Mouse (Mus musculus): ENCODE results near the gene Ercc8. TPM values are rescaled to one million over a fixed set of nuclear protein-coding genes. Genes with fewer than 3 reads are reported as not detected.

The Ercc8 gene
- 23.0 and 24.2 TPM in 2 replicates for polyA plus RNA-seq (2016; fragmentation: Nextera tagmentation; extraction: Ambion mirVana)

DNA sequence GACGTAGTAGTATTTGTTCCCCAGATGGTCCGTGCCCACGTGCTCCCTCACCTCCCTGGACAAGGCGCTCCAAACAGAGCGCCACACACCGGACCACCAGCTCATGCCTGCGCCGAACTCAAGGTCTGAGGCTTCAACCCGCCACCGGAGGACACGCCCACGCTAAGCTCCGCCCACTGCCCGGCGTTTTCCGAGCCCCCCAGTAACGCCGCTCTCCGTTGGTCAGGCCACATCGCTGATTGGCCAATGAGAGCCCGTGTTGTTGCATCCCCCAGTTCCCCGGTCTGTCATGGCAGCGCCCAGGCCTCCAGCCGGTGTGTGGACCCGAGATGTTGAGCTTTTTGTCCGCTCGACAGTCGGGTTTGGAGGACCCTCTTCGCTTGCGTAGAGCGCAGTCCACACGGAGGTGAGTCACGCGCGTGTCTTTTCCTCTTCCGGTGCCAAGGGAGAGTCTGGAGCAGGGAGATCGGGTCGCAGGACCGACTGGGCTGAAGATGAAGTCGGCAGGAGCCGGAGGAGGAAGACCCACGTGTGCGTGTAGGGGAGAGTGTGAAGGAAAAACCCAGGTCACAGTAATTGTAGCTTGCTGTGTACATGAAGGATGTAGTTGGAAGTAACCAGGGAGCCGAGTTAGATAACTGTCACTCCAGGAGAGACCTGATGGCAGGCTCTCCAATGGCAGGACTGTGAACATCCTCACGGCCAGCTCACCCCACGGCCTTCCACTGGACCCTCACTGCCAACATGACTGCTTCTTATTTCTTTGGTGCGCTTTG lies at the start of gene Ercc8, which contains the start of gene Ndufaf2:
Gene Ercc8, plus strand, starts transcription at position 267 of the 776 bp plus-strand sequence.
Gene Ndufaf2, minus strand, starts transcription at position 159 of the 776 bp plus-strand sequence.
- peak within 1 kb of the TSS; percentile 84 for H3K27ac ChIP-seq (replicated peaks)
- H3K9me3 ChIP-seq (replicated peaks), result no peaks in the 10 kb centered on the region
- peak within 1 kb of the TSS; percentile 92 for H3K4me3 ChIP-seq
- H3K4me1 ChIP-seq, result peaks cover 17% of the 10 kb centered on the region
- H3K36me3 ChIP-seq, result peaks cover 18% of the 10 kb centered on the region
- H3K27me3 ChIP-seq (ENCODE audit: low read depth, poor library complexity, severe bottlenecking), result no peaks in the 10 kb centered on the region
- under 1% methylated on average over 47 of the region's 47 CpGs for WGBS
- peak; percentile 98 for DNase-seq (ENCODE audit: low spot score)

DNA sequence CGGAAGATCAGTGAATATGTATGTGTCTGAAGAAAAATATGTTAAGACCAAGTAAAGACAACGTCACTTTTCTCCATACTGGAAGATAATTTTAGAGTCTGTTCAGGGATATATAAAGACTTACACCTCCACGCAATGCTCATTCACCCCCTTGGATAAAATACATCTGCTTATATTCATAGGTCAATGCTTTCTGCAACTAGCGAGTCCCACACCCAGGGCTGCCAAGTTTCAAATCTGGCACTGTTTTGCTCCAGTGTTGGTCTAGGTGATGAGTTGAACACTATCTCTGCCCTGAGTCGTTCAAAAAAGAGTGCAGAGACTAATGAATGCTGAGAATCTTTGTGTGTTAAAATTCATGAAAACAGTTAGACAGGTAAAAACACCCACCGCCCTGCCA lies 47.6 kb upstream of the Ercc8 start:
- Histone ChIP-seq H3K9me3 (replicated peaks) (no peaks in the 10 kb centered on the region), H3K27me3 (ENCODE audit: low read depth, poor library complexity, severe bottlenecking) (no peaks in the 10 kb centered on the region), H3K4me3 (no peak overlapping the region), H3K27ac (replicated peaks) (no peak overlapping the region), H3K36me3 (no peaks in the 10 kb centered on the region), H3K4me1 (peaks cover 6% of the 10 kb centered on the region; the same call in 1 of the 2 replicates)
- no peak for DNase-seq (ENCODE audit: low spot score)
- WGBS, result 92% methylated on average over 6 of the region's 6 CpGs

DNA sequence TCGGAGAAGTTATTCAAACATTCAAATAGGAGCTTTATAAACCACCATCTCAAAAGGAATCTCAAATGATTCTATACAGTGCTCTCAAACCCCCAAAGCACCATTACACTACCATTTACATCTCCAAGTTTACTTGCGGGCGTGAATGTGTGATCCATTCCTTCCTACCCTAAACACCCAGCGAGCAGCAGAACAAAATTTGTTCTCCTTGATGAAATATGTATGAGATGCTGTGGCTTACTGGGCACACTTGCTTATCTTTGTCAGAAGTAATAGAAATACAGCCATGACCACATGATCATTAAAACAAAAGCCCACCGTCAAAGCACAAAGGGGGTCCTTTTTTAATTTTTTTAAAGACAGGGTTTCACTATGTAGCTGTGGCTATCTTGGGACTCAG lies 45.0 kb upstream of the Ercc8 start:
- no peak for DNase-seq (ENCODE audit: low spot score)
- WGBS, result 92% methylated on average over 5 of the region's 5 CpGs
- H3K9me3 ChIP-seq (replicated peaks), result no peaks in the 10 kb centered on the region
- H3K27me3 ChIP-seq (ENCODE audit: low read depth, poor library complexity, severe bottlenecking), result no peaks in the 10 kb centered on the region
- H3K36me3 ChIP-seq, result no peaks in the 10 kb centered on the region
- no peak overlapping the region for H3K27ac ChIP-seq (replicated peaks)
- no peak overlapping the region for H3K4me3 ChIP-seq
- H3K4me1 ChIP-seq, result peaks cover 8% of the 10 kb centered on the region; the same call in 1 of the 2 replicates

DNA sequence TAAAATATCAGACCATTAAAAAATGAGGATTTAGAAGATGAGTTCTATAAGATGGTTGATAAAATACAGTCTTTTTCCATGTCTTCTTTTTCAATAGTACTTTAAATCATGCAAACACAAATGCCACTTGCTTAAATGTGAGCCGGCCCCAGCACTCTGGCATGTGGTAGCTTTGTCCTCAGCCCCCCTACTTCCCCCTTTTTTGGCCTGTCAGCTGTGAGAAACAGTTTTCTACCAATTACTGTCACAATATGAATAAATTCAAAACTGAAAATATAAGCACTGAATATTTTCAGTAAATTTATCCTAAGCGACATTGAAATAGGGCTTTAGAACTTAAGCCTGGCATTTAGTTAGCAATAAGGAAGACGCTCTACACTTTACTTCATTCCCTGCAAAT lies 44.3 kb upstream of the Ercc8 start:
- Histone ChIP-seq H3K27me3 (ENCODE audit: low read depth, poor library complexity, severe bottlenecking) (no peaks in the 10 kb centered on the region), H3K9me3 (replicated peaks) (no peaks in the 10 kb centered on the region), H3K36me3 (no peaks in the 10 kb centered on the region), H3K4me1 (peaks cover 8% of the 10 kb centered on the region; the same call in 1 of the 2 replicates), H3K4me3 (no peak overlapping the region), H3K27ac (replicated peaks) (no peak overlapping the region)
- no peak for DNase-seq (ENCODE audit: low spot score)
- 92% methylated on average over 3 of the region's 3 CpGs for WGBS

DNA sequence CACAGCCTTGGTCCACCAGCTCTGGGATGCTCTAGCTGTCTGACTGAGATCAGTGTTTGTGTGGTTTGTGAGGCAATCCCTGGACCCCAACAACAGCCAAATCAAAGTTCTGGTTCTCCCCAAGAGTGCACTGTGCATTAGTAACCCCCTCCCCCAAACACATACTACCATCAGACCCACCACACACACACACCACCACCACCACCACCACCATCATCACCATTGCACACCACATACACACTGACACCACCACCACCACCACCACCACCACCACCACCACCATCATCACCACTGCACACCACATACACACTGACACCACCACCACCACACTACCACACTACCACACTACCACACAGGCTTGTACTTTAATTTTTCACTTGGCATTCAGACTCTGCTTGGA lies 40.9 kb upstream of the Ercc8 start:
- no peak overlapping the region for H3K4me3 ChIP-seq
- H3K27ac ChIP-seq (replicated peaks), result no peak overlapping the region
- no peaks in the 10 kb centered on the region for H3K36me3 ChIP-seq
- no peak for DNase-seq (ENCODE audit: low spot score)
- no peaks in the 10 kb centered on the region for H3K27me3 ChIP-seq (ENCODE audit: low read depth, poor library complexity, severe bottlenecking)
- peaks cover 17% of the 10 kb centered on the region for H3K4me1 ChIP-seq
- H3K9me3 ChIP-seq (replicated peaks), result no peaks in the 10 kb centered on the region

DNA sequence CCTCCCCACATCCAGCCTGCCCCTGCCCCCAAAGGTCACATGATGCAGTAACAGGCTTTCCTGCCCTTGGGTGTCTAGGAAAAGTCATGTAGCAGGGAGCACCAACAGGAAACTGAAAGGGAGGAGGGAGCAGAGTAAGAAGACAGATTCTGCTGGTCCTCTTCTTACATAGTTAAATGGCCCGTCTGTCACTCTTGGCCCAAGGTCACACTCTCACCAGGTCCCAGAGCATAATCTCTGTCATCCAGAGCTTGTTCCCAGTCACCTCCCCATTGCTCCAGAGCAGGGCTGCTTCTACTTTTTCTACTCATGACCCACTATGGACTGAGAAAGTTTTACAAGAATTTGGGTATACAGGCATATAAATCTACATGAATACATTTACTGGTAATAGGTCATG lies 40.3 kb upstream of the Ercc8 start:
- WGBS, result 63% methylated on average over 1 of the region's 1 CpGs
- H3K27ac ChIP-seq (replicated peaks), result no peak overlapping the region
- DNase-seq (ENCODE audit: low spot score), result no peak
- no peak overlapping the region for H3K4me3 ChIP-seq
- H3K4me1 ChIP-seq, result peaks cover 22% of the 10 kb centered on the region
- H3K36me3 ChIP-seq, result no peaks in the 10 kb centered on the region
- no peaks in the 10 kb centered on the region for H3K27me3 ChIP-seq (ENCODE audit: low read depth, poor library complexity, severe bottlenecking)
- H3K9me3 ChIP-seq (replicated peaks), result no peaks in the 10 kb centered on the region

DNA sequence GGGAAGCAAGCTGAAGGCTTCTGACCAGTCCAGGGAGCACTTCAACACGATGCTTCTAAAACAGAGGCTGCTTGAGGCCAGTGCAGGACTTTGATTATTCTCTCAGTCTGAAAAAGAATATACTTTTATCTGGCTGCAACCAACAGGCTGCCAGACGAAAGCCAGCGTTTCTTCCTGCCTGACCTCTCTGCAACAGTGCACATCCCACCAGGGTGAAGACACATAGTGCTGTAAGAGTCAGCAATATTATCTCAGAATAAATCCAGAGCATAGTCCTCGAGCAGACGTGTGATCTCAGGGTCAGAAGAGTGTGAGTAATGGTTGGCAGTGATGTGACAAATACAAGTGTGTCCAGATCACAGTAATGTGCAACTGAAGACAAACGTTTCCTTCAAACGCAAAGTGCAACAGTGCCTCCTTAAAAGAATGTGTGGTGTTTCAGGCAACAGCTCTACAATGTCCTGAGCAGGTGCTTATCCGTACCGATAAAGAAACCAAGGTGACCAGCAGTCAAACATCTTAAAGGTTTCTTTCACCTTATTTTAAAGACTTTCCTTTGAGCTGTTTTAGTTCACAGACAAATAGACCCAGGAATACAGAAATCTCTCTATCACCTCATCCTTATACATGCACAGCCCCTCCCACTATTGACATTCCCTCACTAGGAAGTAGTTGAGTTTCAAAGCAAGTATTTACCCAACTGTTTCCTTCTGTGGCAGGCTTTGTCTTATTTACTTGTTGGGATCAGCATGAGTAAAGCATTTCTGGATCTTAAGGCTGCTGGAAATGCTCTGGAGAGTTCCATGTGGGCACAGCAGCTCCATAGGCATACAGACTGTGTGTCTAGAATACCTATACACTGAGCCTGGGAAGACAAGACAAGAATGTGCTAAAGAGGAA lies 38.9 kb upstream of the Ercc8 start:
- WGBS, result 89% methylated on average over 9 of the region's 9 CpGs
- Histone ChIP-seq H3K4me1 (peaks cover 31% of the 10 kb centered on the region), H3K27me3 (ENCODE audit: low read depth, poor library complexity, severe bottlenecking) (no peaks in the 10 kb centered on the region), H3K9me3 (replicated peaks) (no peaks in the 10 kb centered on the region), H3K4me3 (no peak overlapping the region), H3K27ac (replicated peaks) (no peak overlapping the region), H3K36me3 (no peaks in the 10 kb centered on the region)
- no peak for DNase-seq (ENCODE audit: low spot score)

DNA sequence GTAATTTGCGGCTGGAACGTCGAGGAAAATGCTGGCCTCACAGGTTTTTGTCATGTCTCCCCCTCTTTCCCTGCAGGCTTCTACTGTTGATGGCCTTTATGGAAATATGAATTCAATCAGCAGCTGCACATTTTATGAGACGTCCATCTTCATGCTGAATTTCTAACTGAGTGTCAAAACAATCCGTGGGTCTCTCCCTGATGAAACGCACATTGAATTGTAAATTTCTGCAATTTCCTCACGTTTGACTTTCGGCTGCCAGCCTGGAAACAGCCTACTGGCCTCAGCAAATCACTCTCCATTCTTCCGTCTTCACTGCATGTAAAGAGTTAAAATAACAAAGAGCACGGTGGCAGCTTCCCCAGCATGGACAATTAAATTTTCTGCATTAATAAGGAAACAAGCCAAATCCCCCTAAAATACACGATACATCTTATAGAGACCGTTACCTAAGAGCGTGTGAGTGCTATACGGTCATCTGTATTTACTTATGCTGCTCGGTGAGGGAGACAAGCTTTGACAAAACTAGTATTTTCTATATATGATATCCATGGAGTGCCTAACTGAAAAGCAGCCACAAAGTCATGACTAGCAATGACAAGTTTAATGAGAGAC lies 35.3 kb upstream of the Ercc8 start:
- 66% methylated on average over 15 of the region's 15 CpGs for WGBS
- no peak overlapping the region for H3K27ac ChIP-seq (replicated peaks)
- no peaks in the 10 kb centered on the region for H3K27me3 ChIP-seq (ENCODE audit: low read depth, poor library complexity, severe bottlenecking)
- H3K9me3 ChIP-seq (replicated peaks), result no peaks in the 10 kb centered on the region
- H3K4me1 ChIP-seq, result peaks cover 23% of the 10 kb centered on the region
- H3K4me3 ChIP-seq, result no peak overlapping the region
- H3K36me3 ChIP-seq, result no peaks in the 10 kb centered on the region
- no peak for DNase-seq (ENCODE audit: low spot score)

DNA sequence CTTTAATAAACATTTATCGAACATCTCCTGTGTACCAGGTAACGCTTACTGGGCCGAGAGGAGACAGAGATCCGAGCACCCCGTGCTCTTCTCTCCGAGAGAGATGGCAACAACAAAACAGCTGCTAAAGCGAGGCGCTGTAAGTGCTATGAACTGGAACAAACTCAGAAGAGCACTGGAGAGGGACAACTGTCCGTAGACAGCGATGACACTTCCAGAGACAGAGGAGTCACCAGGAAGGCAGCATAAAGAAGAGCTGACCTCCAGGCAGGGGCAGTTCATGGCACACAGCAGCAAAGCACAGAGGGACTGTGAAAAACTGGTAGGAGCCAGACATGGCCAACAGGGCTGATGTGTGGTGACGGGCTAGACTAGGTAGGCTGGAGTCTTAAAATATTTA lies 34.4 kb upstream of the Ercc8 start:
- 0 out of 2 replicates have a peak overlapping the region, but pooled peaks have one; percentile 47 for H3K27ac ChIP-seq (replicated peaks)
- no peaks in the 10 kb centered on the region for H3K36me3 ChIP-seq
- H3K4me1 ChIP-seq, result peaks cover 23% of the 10 kb centered on the region
- no peaks in the 10 kb centered on the region for H3K9me3 ChIP-seq (replicated peaks)
- DNase-seq (ENCODE audit: low spot score), result no peak
- H3K4me3 ChIP-seq, result no peak overlapping the region
- WGBS, result 75% methylated on average over 11 of the region's 11 CpGs
- no peaks in the 10 kb centered on the region for H3K27me3 ChIP-seq (ENCODE audit: low read depth, poor library complexity, severe bottlenecking)

DNA sequence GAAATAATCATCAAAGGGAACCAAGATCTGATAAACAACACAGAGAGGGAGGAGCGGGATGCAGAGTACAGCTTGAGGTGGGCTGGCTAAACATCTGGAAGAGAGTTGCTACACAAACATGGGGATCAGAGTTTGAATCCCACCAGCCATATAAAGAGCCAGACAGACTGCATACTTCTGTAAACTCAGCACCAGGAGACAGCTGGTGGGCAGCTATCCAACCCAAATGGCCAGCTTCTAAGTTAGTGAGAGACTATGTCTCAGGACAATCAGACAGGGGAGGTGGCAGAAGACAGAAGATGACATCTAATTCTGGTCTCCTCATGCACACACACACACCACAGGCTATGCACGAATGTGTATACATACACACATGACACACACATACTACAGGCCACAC lies 32.3 kb upstream of the Ercc8 start:
- H3K4me1 ChIP-seq, result peaks cover 20% of the 10 kb centered on the region
- 91% methylated on average over 2 of the region's 2 CpGs for WGBS

DNA sequence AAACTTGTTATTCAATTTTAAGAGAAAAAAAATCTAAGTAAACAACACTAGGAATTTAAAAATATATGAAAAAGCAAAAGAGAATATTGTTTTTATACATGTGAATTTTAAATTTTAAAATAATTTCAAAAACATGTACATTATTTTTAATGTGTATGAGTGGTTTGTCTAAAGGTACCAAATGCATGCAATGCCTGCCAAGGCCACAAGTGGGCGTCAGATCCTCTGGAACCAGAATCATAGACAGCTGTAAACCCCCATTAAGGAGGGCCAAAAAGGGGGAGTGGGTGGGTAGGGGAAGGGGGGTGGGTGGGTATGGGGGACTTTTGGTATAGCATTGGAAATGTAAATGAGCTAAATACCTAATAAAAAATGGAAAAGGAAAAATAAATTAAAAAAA lies 31.4 kb upstream of the Ercc8 start:
- Histone ChIP-seq H3K36me3 (no peaks in the 10 kb centered on the region), H3K4me3 (no peak overlapping the region), H3K9me3 (replicated peaks) (no peaks in the 10 kb centered on the region), H3K27me3 (ENCODE audit: low read depth, poor library complexity, severe bottlenecking) (no peaks in the 10 kb centered on the region), H3K4me1 (peaks cover 22% of the 10 kb centered on the region), H3K27ac (replicated peaks) (no peak overlapping the region)
- peak; percentile 39 for DNase-seq (ENCODE audit: low spot score)
- 12% methylated on average over 1 of the region's 1 CpGs for WGBS

More for the DNA sequence above, 32.3 kb upstream of the Ercc8 start:
- Histone ChIP-seq H3K4me3 (no peak overlapping the region), H3K9me3 (replicated peaks) (no peaks in the 10 kb centered on the region), H3K27ac (replicated peaks) (no peak overlapping the region), H3K36me3 (no peaks in the 10 kb centered on the region), H3K27me3 (ENCODE audit: low read depth, poor library complexity, severe bottlenecking) (no peaks in the 10 kb centered on the region)
- no peak for DNase-seq (ENCODE audit: low spot score)

DNA sequence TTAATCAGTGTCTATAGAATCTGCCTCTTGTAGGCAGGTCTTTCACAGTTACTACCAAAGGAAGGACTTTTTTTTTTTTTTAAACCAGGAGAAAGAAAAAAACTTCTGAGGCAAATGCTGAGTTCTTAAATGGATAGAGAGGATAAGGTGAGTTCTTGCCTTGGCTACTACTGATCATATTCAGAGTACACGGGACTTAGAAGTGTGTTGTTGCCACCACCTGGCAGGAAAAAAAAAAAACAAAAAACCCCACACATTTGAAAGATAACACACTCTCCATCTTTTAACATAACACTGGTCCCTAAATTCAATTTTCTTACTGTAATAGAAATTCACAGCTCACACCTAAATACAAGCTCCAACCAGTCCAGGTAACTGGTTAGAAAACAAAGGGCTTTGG lies 30.6 kb upstream of the Ercc8 start:
- H3K27ac ChIP-seq (replicated peaks), result no peak overlapping the region
- no peaks in the 10 kb centered on the region for H3K27me3 ChIP-seq (ENCODE audit: low read depth, poor library complexity, severe bottlenecking)
- H3K4me1 ChIP-seq, result peaks cover 18% of the 10 kb centered on the region
- 59% methylated on average over 1 of the region's 1 CpGs for WGBS
- H3K36me3 ChIP-seq, result no peaks in the 10 kb centered on the region
- H3K9me3 ChIP-seq (replicated peaks), result no peaks in the 10 kb centered on the region
- no peak overlapping the region for H3K4me3 ChIP-seq
- DNase-seq (ENCODE audit: low spot score), result no peak
